Mouse (Mus musculus): ENCODE results near the gene Pimreg. TPM values are rescaled to one million over a fixed set of nuclear protein-coding genes. Genes with fewer than 3 reads are reported as not detected.

The Pimreg gene
- polyA plus RNA-seq, 1 experiment from 2014 or later = 99.0 TPM

- no peaks in the 10 kb centered on the region for H3K27me3 ChIP-seq (ENCODE audit: control insufficient read depth, insufficient read depth, low read length)
- no peak overlapping the region for H3K27ac ChIP-seq (ENCODE audit: low read depth, low read length)
- no peak overlapping the region for H3K4me3 ChIP-seq (ENCODE audit: low read depth, low read length)
- no peak for ATAC-seq (replicated peaks; ENCODE audit: insufficient number of reproducible peaks, low FRiP score, low TSS enrichment)
- H3K9me3 ChIP-seq (replicated peaks; ENCODE audit: control insufficient read depth, low read length) = no peaks in the 10 kb centered on the region
- WGBS (ENCODE audit: insufficient replicate concordance) = 43% methylated on average over 5 of the region's 5 CpGs
- H3K36me3 ChIP-seq (ENCODE audit: control insufficient read depth, insufficient read depth, low read length) = no peaks in the 10 kb centered on the region
- H3K4me2 ChIP-seq = no peak overlapping the region
- H3K9ac ChIP-seq (ENCODE audit: low read depth, low read length) = no peak overlapping the region
- H3K4me1 ChIP-seq (ENCODE audit: control insufficient read depth, insufficient read depth, low read length) = 0 out of 2 replicates have a peak, but pooled peaks cover 2% of the 10 kb centered on the region
Observed at GRCm38 (mm10) chr11:72010367-72010766, 31.5 kb upstream of the Pimreg start.

- H3K36me3 ChIP-seq (ENCODE audit: control insufficient read depth, insufficient read depth, low read length) = no peaks in the 10 kb centered on the region
- H3K27ac ChIP-seq (ENCODE audit: low read depth, low read length) = no peak overlapping the region
- no peak overlapping the region for H3K9ac ChIP-seq (ENCODE audit: low read depth, low read length)
- no peaks in the 10 kb centered on the region for H3K9me3 ChIP-seq (replicated peaks; ENCODE audit: control insufficient read depth, low read length)
- WGBS (ENCODE audit: insufficient replicate concordance) = 54% methylated on average over 9 of the region's 9 CpGs
- ATAC-seq (replicated peaks; ENCODE audit: insufficient number of reproducible peaks, low FRiP score, low TSS enrichment) = no peak
- 0 out of 2 replicates have a peak, but pooled peaks cover 2% of the 10 kb centered on the region for H3K4me1 ChIP-seq (ENCODE audit: control insufficient read depth, insufficient read depth, low read length)
- no peaks in the 10 kb centered on the region for H3K27me3 ChIP-seq (ENCODE audit: control insufficient read depth, insufficient read depth, low read length)
- no peak overlapping the region for H3K4me2 ChIP-seq
- no peak overlapping the region for H3K4me3 ChIP-seq (ENCODE audit: low read depth, low read length)
Observed at GRCm38 (mm10) chr11:72010940-72011722, 30.7 kb upstream of the Pimreg start.

GRCm38 (mm10) chr11:72011955-72012354, 29.9 kb upstream of the Pimreg start:
- Histone ChIP-seq H3K4me1 (ENCODE audit: control insufficient read depth, insufficient read depth, low read length) (0 out of 2 replicates have a peak, but pooled peaks cover 2% of the 10 kb centered on the region), H3K27me3 (ENCODE audit: control insufficient read depth, insufficient read depth, low read length) (no peaks in the 10 kb centered on the region), H3K9ac (ENCODE audit: low read depth, low read length) (no peak overlapping the region), H3K27ac (ENCODE audit: low read depth, low read length) (no peak overlapping the region), H3K4me2 (no peak overlapping the region), H3K36me3 (ENCODE audit: control insufficient read depth, insufficient read depth, low read length) (no peaks in the 10 kb centered on the region), H3K4me3 (ENCODE audit: low read depth, low read length) (no peak overlapping the region), H3K9me3 (replicated peaks; ENCODE audit: control insufficient read depth, low read length) (no peaks in the 10 kb centered on the region)
- ATAC-seq (replicated peaks; ENCODE audit: insufficient number of reproducible peaks, low FRiP score, low TSS enrichment) = no peak
- WGBS (ENCODE audit: insufficient replicate concordance) = 69% methylated on average over 1 of the region's 1 CpGs

DNA sequence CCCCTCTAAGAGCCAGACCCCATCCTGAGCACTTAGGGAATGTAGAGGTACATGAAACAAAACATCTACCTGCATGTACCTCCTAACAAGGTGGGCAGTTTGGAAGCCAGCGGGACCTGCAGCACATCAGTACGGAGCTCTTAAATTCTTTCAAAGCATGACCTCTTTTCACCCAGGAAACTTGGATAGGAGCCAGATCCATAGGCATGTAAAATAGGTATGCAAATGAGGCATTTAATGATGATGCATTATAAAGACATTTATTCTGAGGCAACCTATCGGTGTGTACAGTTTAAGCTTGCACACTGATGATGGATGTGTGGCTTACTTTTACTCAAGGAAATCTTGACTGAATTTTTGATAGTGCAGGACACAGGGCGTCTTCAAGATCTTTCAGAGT, 27.2 kb upstream of the Pimreg start:
- Histone ChIP-seq H3K4me1 (ENCODE audit: control insufficient read depth, insufficient read depth, low read length) (no peaks in the 10 kb centered on the region), H3K27me3 (ENCODE audit: control insufficient read depth, insufficient read depth, low read length) (no peaks in the 10 kb centered on the region), H3K4me3 (ENCODE audit: low read depth, low read length) (no peak overlapping the region), H3K36me3 (ENCODE audit: control insufficient read depth, insufficient read depth, low read length) (no peaks in the 10 kb centered on the region), H3K9ac (ENCODE audit: low read depth, low read length) (no peak overlapping the region), H3K9me3 (replicated peaks; ENCODE audit: control insufficient read depth, low read length) (no peaks in the 10 kb centered on the region), H3K4me2 (no peak overlapping the region), H3K27ac (ENCODE audit: low read depth, low read length) (no peak overlapping the region)
- 79% methylated on average over 4 of the region's 4 CpGs for WGBS (ENCODE audit: insufficient replicate concordance)
- ATAC-seq (replicated peaks; ENCODE audit: insufficient number of reproducible peaks, low FRiP score, low TSS enrichment) = no peak

- Histone ChIP-seq H3K9me3 (replicated peaks; ENCODE audit: control insufficient read depth, low read length) (no peaks in the 10 kb centered on the region), H3K4me1 (ENCODE audit: control insufficient read depth, insufficient read depth, low read length) (no peaks in the 10 kb centered on the region)
- ATAC-seq (replicated peaks; ENCODE audit: insufficient number of reproducible peaks, low FRiP score, low TSS enrichment) = no peak
Observed at GRCm38 (mm10) chr11:72016518-72017252, 25.1 kb upstream of the Pimreg start.

DNA sequence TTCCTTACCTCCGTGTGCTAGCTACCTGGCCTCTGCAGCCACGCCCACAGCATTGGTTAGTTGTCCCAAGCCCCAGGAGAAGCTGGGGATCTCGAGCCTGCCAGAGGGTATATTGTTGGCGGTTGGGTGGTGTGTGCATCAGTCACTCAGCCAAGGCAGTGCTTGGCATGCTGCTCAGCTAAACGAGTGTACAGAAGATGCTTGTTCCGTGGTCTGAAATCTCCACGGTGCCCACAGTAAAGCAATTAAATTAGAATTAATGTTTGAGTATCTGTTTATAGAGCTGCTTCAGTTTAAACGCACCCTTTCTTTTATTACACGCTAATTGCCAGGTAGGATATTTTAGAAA, 24.6 kb upstream of the Pimreg start:
- Histone ChIP-seq H3K9ac (ENCODE audit: low read depth, low read length) (no peak overlapping the region), H3K4me2 (no peak overlapping the region), H3K36me3 (ENCODE audit: control insufficient read depth, insufficient read depth, low read length) (no peaks in the 10 kb centered on the region), H3K27me3 (ENCODE audit: control insufficient read depth, insufficient read depth, low read length) (no peaks in the 10 kb centered on the region), H3K27ac (ENCODE audit: low read depth, low read length) (no peak overlapping the region), H3K9me3 (replicated peaks; ENCODE audit: control insufficient read depth, low read length) (no peaks in the 10 kb centered on the region), H3K4me1 (ENCODE audit: control insufficient read depth, insufficient read depth, low read length) (no peaks in the 10 kb centered on the region), H3K4me3 (ENCODE audit: low read depth, low read length) (no peak overlapping the region)
- no peak for ATAC-seq (replicated peaks; ENCODE audit: insufficient number of reproducible peaks, low FRiP score, low TSS enrichment)
- 76% methylated on average over 9 of the region's 9 CpGs for WGBS (ENCODE audit: insufficient replicate concordance)

More at GRCm38 (mm10) chr11:72016518-72017252, 25.1 kb upstream of the Pimreg start:
- WGBS (ENCODE audit: insufficient replicate concordance) = 74% methylated on average over 13 of the region's 13 CpGs
- Histone ChIP-seq H3K4me3 (ENCODE audit: low read depth, low read length) (no peak overlapping the region), H3K4me2 (no peak overlapping the region), H3K9ac (ENCODE audit: low read depth, low read length) (no peak overlapping the region), H3K36me3 (ENCODE audit: control insufficient read depth, insufficient read depth, low read length) (no peaks in the 10 kb centered on the region), H3K27ac (ENCODE audit: low read depth, low read length) (no peak overlapping the region), H3K27me3 (ENCODE audit: control insufficient read depth, insufficient read depth, low read length) (no peaks in the 10 kb centered on the region)

GRCm38 (mm10) chr11:72021015-72021414, 20.8 kb upstream of the Pimreg start:
- Histone ChIP-seq H3K27ac (ENCODE audit: low read depth, low read length) (no peak overlapping the region), H3K27me3 (ENCODE audit: control insufficient read depth, insufficient read depth, low read length) (0 out of 2 replicates have a peak, but pooled peaks cover 5% of the 10 kb centered on the region), H3K9ac (ENCODE audit: low read depth, low read length) (no peak overlapping the region), H3K4me2 (no peak overlapping the region), H3K9me3 (replicated peaks; ENCODE audit: control insufficient read depth, low read length) (no peaks in the 10 kb centered on the region), H3K4me1 (ENCODE audit: control insufficient read depth, insufficient read depth, low read length) (peaks cover 3% of the 10 kb centered on the region; the same call in 1 of the 2 replicates), H3K36me3 (ENCODE audit: control insufficient read depth, insufficient read depth, low read length) (no peaks in the 10 kb centered on the region), H3K4me3 (ENCODE audit: low read depth, low read length) (no peak overlapping the region)
- no peak for ATAC-seq (replicated peaks; ENCODE audit: insufficient number of reproducible peaks, low FRiP score, low TSS enrichment)
- 38% methylated on average over 4 of the region's 4 CpGs for WGBS (ENCODE audit: insufficient replicate concordance)

GRCm38 (mm10) chr11:72022827-72023226, 19.0 kb upstream of the Pimreg start:
- Histone ChIP-seq H3K27me3 (ENCODE audit: control insufficient read depth, insufficient read depth, low read length) (0 out of 2 replicates have a peak, but pooled peaks cover 8% of the 10 kb centered on the region), H3K36me3 (ENCODE audit: control insufficient read depth, insufficient read depth, low read length) (no peaks in the 10 kb centered on the region), H3K27ac (ENCODE audit: low read depth, low read length) (no peak overlapping the region), H3K4me1 (ENCODE audit: control insufficient read depth, insufficient read depth, low read length) (peaks cover 3% of the 10 kb centered on the region; the same call in 1 of the 2 replicates), H3K4me2 (no peak overlapping the region), H3K9me3 (replicated peaks; ENCODE audit: control insufficient read depth, low read length) (no peaks in the 10 kb centered on the region), H3K9ac (ENCODE audit: low read depth, low read length) (no peak overlapping the region), H3K4me3 (ENCODE audit: low read depth, low read length) (no peak overlapping the region)
- no peak for ATAC-seq (replicated peaks; ENCODE audit: insufficient number of reproducible peaks, low FRiP score, low TSS enrichment)
- 72% methylated on average over 6 of the region's 6 CpGs for WGBS (ENCODE audit: insufficient replicate concordance)

Measured in heart, embryonic 11.5 days (tissue).